Mouse (Mus musculus): ENCODE results near the gene Kdm2b. TPM values are rescaled to one million over a fixed set of nuclear protein-coding genes. Genes with fewer than 3 reads are reported as not detected.
A peak's percentile ranks its signal among the peaks of the same experiment; 100 is the strongest.

Kdm2b gene
- total RNA-seq, 2 experiments from 2014 or later, result 25.4 to 27.4 TPM

DNA sequence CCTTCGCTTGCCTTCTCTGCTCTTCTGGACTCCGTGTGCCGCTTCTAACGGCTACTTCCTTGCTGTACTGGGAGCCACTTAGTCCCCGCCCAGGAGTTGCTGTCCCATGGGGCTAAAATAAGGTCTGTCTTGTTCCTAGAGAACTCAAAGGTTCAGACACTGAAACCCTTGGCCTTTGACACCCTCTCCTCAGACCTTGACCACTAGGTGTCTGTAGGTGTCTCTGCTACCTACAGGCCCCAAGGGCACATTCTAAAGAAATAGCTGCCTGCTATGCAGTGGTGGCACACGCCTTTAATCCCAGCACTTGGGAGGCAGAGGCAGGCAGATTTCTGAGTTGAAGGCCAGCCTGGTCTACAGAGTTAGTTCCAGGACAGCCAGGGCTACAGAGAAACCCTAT, 73.5 kb downstream of the Kdm2b start:
- intact Hi-C loops (cut with DNase I), result no loop called here
- no peak overlapping the region for H3K4me3 ChIP-seq
- TF ChIP-seq CTCF (IDR thresholded peaks at IDR 0.05), result no peak
- DNase-seq (ENCODE audit: extremely low spot score in 1 of 2, low spot score in 2 of 2), result no peak
- no peak overlapping the region for H3K27ac ChIP-seq

DNA sequence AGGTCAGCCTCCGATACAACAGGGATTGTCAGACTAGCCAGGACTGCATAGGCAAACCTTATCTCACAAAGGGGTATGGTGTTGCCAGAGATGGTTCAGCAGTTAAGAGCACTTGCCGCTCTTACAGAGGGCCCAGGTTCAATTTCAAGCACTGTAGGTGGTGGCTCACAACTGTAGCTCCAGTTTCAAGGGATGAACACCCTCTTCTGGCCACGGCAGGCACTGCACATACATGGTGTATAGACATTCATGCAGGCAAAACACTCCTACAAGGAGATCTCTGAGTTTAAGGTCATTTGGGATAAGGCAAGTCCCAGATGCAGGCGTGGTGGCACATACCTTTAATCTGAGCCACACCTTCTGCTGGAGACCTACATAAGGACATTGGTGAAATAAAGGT, 76.8 kb downstream of the Kdm2b start:
- Histone ChIP-seq H3K4me3 (no peak overlapping the region), H3K27ac (no peak overlapping the region)
- no peak for DNase-seq (ENCODE audit: extremely low spot score in 1 of 2, low spot score in 2 of 2)
- no peak; the same call in 1 of the 2 replicates for TF ChIP-seq CTCF (IDR thresholded peaks at IDR 0.05)
- intact Hi-C loops (cut with DNase I), result no loop called here

DNA sequence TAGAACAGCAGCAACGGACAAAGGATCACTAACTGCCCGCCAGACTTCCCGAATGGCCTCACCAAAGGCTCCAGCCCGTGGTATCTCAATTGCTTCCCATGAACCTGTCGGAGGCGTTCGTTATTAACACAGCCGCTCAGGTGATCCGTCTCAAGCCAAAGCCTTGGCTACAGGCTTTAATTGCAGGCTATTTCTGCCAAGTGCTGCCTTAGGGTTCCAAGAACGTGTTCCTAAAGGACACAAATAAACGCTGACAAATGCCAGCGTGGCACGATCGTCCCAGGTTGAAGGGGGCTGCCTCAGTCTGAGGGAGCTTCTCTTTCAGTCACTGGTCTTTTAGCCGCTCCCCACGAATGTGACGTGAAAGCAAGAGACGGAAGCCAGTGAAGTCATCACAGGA, 80.1 kb downstream of the Kdm2b start:
- Histone ChIP-seq H3K27ac (no peak overlapping the region), H3K4me3 (no peak overlapping the region)
- intact Hi-C loops (cut with DNase I), result no loop called here
- TF ChIP-seq CTCF (IDR thresholded peaks at IDR 0.05), result no peak
- no peak for DNase-seq (ENCODE audit: extremely low spot score in 1 of 2, low spot score in 2 of 2)

DNA sequence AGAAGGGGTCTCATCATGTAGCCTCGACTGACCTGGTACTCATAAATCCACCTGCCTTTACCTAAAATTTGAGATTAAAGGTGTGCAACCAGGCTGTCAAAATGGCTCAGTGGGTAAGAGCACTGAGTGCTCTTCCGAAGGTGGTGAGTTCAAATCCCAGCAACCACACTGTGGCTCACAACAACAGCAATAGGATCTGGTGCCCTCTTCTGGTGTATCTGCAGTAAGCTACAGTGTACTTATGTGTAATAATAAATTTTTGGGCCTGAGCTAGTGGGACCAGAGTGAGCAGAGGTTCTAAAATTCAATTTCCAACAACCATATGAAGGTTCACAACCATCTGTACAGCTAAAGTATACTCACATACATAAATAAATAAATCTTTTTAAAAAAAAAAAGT, 81.6 kb downstream of the Kdm2b start:
- Histone ChIP-seq H3K4me3 (no peak overlapping the region), H3K27ac (no peak overlapping the region)
- no peak for DNase-seq (ENCODE audit: extremely low spot score in 1 of 2, low spot score in 2 of 2)
- intact Hi-C loops (cut with DNase I), result no loop called here
- peak; percentile 9 for TF ChIP-seq CTCF (IDR thresholded peaks at IDR 0.05)

DNA sequence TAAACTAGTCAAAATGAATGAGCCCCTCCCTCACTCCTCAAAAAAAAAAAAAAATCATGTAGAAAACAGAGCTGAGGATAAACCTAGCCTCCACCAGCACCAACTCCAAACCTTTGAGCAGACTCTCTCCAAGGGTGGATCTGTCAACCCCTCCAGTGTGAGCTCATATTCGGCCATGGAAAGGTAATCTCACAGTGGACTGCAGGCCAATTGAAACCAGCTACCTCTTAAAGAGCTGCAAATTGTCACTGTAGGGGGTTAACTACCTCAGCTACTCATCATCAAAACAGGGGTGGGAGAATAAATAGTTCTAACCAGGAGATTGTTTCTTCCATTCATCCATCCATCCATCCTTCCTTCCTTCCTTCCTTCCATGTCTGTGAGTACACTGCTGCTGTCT, 82.4 kb downstream of the Kdm2b start:
- H3K4me3 ChIP-seq, result no peak overlapping the region
- intact Hi-C loops (cut with DNase I), result no loop called here
- no peak for TF ChIP-seq CTCF (IDR thresholded peaks at IDR 0.05)

DNA sequence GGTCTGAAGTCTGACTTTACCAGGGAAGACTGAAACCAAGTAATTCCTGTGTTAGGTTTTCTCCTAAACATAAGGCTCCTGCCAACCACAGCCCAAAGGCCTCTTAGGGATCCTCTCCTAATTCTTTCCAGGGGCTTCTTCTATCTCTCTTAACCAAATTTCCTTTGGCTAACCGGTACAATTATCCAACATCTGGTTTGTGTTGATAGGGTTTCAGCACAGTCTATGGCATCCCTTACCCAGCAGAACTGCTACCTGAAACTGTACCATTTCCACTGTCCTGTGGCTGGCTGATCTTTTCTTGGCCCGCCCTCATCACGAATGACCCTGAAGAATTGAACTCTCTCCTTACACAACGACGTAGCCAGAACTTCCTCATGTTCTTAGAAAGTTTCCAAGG, 86.5 kb downstream of the Kdm2b start:
- Histone ChIP-seq H3K27ac (no peak overlapping the region), H3K4me3 (no peak overlapping the region)
- no peak for DNase-seq (ENCODE audit: extremely low spot score in 1 of 2, low spot score in 2 of 2)
- intact Hi-C loops (cut with DNase I), result no loop called here
- no peak for TF ChIP-seq CTCF (IDR thresholded peaks at IDR 0.05)

More for the DNA sequence above, 82.4 kb downstream of the Kdm2b start:
- no peak overlapping the region for H3K27ac ChIP-seq
- no peak for DNase-seq (ENCODE audit: extremely low spot score in 1 of 2, low spot score in 2 of 2)

DNA sequence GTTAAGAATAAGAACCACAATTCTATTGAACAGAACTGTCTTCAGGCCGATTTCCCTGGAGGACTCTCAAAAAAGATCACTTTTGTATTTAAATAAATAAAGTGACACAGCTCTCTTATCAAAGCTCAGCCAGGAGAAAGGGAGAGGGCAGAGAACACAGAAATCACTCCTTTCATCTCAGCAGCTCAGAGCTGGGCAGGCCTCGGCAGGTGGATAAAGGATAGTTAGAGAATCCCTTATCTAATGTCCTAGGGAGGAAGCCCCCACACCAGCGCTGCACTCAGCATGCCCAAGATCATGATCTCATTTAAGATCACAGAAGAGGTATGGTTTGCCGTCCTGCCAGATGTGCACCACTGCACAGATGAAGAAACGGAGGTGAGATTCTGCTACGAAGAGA, 87.4 kb downstream of the Kdm2b start:
- TF ChIP-seq CTCF (IDR thresholded peaks at IDR 0.05), result no peak
- no peak for DNase-seq (ENCODE audit: extremely low spot score in 1 of 2, low spot score in 2 of 2)
- Histone ChIP-seq H3K27ac (no peak overlapping the region), H3K4me3 (no peak overlapping the region)
- intact Hi-C loops (cut with DNase I), result no loop called here

DNA sequence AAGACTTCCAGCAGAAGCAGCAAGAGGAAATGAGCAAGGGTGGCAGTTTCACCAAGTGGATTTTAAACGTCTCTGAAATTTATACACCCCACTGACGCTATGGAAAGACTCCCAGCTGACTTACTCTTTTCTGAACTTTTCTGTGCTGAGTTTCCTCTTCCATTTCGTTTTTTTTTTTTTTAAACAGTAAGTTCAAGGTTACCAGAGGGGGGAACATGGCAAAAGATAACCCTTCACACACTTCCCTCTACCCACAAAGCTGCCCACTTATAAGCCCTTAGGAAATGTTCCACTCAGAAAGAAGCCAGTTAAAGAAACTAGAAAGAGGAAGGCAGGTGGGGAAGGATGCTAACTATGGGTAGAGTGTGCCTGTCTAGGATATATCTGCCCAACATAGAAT, 88.0 kb downstream of the Kdm2b start:
- intact Hi-C loops (cut with DNase I), result no loop called here
- no peak for DNase-seq (ENCODE audit: extremely low spot score in 1 of 2, low spot score in 2 of 2)
- TF ChIP-seq CTCF (IDR thresholded peaks at IDR 0.05), result no peak
- Histone ChIP-seq H3K27ac (no peak overlapping the region), H3K4me3 (no peak overlapping the region)

DNA sequence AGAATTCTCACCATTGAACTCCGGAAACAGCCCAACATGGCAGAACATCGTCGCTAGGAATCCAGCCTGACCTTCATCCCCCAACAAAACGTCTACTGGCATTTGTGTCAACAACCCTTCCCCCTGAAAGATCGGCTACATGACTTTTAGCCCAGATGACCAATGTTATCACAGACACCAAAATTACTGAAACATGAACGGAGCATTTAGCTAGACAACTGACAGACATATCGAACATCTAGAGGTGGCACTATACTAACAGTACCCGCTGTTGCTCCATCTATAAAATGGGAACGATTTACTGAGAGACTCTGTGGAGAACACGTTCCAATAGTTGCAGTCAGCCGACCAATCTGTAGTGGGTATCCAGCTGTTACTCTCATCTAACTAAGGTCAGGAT, 88.4 kb downstream of the Kdm2b start:
- H3K27ac ChIP-seq, result no peak overlapping the region
- intact Hi-C loops (cut with DNase I), result no loop called here
- no peak for TF ChIP-seq CTCF (IDR thresholded peaks at IDR 0.05)
- no peak overlapping the region for H3K4me3 ChIP-seq
- no peak for DNase-seq (ENCODE audit: extremely low spot score in 1 of 2, low spot score in 2 of 2)

DNA sequence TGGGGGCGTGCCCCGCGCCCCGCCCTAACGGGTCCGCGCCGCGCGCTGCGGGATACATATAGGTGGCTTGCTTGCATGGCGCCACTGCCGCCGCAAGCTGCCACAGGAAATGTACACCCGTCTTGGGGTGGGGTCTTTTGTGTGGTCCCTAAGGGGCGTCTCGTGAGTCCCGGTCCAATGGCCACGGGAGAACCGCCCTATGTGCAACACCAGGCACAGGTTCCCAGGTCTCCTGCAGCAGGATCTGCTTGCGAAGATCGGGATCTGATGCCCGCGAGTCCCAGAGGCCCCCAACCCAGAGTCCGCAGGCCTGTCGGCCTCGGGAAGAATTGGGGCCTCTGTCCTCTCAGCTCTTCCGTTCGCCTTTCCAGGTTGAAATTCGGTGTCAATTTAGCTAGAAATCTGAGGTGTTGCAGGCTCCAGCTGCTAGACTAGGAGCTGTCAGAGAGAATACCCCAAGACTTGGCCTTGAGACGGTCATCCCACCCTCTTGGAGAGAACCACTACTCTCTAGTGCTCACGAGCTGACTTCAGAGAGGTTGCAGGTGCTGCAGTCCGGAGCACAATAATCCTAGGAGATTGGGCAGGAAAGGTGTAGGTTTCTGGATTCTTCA, 89.0 kb downstream of the Kdm2b start:
- intact Hi-C loops (cut with DNase I), result no loop called here
- peak overlapping the region; percentile 80 for H3K4me3 ChIP-seq
- DNase-seq (ENCODE audit: extremely low spot score in 1 of 2, low spot score in 2 of 2), result no peak
- H3K27ac ChIP-seq, result peak overlapping the region; percentile 70
- TF ChIP-seq CTCF (IDR thresholded peaks at IDR 0.05), result no peak

DNA sequence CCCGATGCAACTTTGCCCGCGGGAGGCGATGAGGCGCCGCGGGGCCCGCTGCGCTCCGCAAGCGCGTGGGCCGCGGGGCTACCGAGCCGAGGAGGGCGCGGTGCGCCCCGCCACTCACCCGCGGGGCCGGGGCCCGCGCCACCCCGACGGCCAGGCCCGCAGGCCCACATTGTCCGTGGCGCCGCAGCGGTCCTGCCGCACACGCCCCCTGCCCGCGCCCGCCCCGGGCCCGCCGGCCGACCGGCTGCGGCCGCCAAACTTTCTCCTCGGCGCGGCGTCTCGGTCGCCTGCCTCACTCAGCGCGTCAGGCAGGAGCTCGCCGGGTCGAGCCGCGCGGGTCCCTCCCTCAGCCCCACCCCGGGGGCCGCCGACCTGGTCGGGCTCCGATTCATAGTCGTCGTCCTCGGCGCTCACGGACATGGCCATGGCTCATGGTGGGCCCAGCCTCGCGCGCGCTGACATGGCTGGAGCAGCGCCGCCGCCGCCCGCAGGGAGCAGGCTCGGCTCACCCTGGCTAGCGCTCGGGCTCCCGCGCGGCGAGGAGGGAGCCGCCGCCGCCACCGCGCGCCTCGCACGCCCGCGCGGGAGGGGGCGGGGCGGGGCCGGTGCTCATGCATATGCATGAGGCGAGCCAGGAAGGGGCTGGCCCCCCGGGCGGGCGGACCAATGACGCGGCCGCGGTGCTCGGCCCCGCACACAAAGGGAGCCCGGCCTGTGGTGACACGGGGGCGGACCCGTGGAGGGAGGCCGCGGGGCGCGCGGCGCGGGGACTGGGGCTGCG, 89.7 kb downstream of the Kdm2b start:
- intact Hi-C loops (cut with DNase I), result no loop called here
- peak overlapping the region; percentile 64; the same call in 1 of the 2 replicates for H3K27ac ChIP-seq
- TF ChIP-seq CTCF (IDR thresholded peaks at IDR 0.05), result no peak; the same call in 1 of the 2 replicates
- peak overlapping the region; percentile 80 for H3K4me3 ChIP-seq
- peak; percentile 83 to 88 for DNase-seq (ENCODE audit: extremely low spot score in 1 of 2, low spot score in 2 of 2)

DNA sequence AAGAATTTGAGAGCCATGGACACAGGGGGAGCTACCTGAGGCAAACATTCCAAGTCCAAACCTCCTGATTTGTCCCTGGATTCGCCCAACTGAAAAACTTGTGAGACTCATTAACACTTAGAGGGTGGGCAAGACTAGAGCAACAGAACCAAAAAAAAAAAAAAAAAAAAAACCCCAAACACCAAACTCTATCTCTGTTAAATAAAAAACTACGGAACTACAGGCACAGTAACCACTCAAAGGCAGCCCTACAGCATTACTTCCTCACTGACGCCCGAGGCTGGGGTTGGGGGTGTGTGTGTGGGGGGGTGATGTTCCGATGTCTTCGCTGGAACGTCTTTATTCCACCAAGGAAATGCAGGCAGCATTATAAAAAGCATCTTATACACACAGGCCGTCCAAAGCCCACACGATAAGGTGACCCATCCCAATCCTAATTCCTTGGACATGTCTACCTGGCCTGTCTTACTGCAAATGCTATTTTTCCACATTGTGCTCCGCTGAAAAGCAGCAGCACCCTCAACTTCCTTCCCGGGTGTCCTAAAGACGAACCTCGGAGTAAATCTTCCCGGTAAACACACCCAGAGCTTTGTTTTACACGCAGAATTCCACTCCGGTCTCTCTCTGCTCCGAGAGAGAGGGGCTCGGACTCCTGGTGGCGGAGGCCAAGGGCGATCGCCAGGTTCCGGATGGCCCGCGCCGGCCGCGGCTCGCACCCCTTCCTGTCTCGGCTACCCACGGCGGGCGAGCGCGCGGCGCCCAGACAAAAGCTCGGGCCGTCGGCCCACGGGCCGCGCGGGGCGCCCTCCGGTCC, 90.5 kb downstream of the Kdm2b start:
- no peak for DNase-seq (ENCODE audit: extremely low spot score in 1 of 2, low spot score in 2 of 2)
- no peak for TF ChIP-seq CTCF (IDR thresholded peaks at IDR 0.05)
- Histone ChIP-seq H3K4me3 (peak overlapping the region; percentile 80), H3K27ac (no peak overlapping the region)
- intact Hi-C loops (cut with DNase I), result no loop called here

All from left cerebral cortex, adult 2 months (tissue).